Mouse (Mus musculus): ENCODE data around the gene Golga7b. TPM values are rescaled to one million over a fixed set of nuclear protein-coding genes. Genes with fewer than 3 reads are reported as not detected.

The Golga7b gene
- under 1 TPM in 2 of 26 experiments, not detected in 24; 0.27 to 0.29 TPM for total RNA-seq (2018; cell fraction: chromatin; rRNA removed)
- not detected for total RNA-seq (2018; cell fraction: cytosol; rRNA removed)
- under 1 TPM in 2 of 26 experiments, not detected in 24; 0.18 to 0.24 TPM for total RNA-seq (2018; cell fraction: nucleus; rRNA removed)
- polyA plus RNA-seq (2018) = not detected in 3 replicates

GRCm38 (mm10) chr19:42247519-42247918 lies at the start of gene Golga7b:
TSS of gene Golga7b (plus strand) at chr19:42247574.
- Histone ChIP-seq H3K4me3 (ENCODE audit: inconsistent target) (no peak within 1 kb of the TSS), H3K36me3 (ENCODE audit: inconsistent target) (no peaks in the 10 kb centered on the region), H3K79me2 (ENCODE audit: inconsistent target) (no peaks in the 10 kb centered on the region), H3K27ac (no peak within 1 kb of the TSS)
- 89% methylated on average over 3 of the region's 3 CpGs for WGBS (ENCODE audit: missing documents)

GRCm38 (mm10) chr19:42198026-42198425 lies 49.3 kb upstream of the Golga7b start:
- no peak overlapping the region for H3K4me3 ChIP-seq (ENCODE audit: inconsistent target)
- H3K79me2 ChIP-seq (ENCODE audit: inconsistent target) = no peaks in the 10 kb centered on the region
- 61% methylated on average over 11 of the region's 11 CpGs for WGBS (ENCODE audit: missing documents)

DNA sequence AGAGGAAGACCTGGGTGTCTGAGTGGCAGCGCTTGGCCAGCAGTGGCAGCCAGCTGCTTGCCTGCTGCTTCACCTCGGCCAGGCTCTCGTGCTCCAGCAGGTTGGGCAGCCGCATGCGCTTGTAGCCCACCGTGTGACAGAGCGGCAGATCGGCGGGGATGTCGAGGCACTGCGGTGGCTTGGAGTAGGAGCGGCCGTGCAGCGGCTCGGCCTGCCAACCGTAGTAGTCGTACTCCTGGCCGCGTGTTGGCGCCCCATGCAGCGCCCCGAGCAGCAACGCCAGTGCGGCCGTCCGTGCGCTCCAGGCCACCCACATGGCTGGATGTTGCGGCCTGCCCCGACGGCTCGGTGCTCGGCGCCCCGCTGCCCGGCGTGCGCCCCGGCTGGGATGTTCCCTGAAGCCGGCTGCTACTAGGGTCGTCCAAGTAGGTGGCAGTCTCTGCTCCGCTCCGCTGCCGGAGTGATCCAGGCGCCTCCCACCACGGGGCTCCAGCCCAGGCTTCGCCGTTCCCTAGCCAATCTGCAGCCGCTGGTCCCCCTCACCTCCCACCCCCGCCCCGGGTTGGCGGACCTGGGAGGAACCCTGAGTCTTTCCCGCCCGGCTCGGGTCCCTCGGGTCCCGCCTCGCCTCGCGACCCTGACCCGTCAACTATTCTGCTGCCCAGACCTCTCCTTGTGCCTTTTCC lies 45.5 kb upstream of the Golga7b start, which contains the start of gene Sfrp5:
Gene Sfrp5 (minus strand): TSS at position 557 of the 686 bp plus-strand sequence.
- H3K36me3 ChIP-seq (ENCODE audit: inconsistent target) = no peaks in the 10 kb centered on the region
- H3K27ac ChIP-seq = no peak within 1 kb of the TSS
- WGBS (ENCODE audit: missing documents) = 4% methylated on average over 60 of the region's 60 CpGs
- H3K79me2 ChIP-seq (ENCODE audit: inconsistent target) = no peaks in the 10 kb centered on the region
- no peak within 1 kb of the TSS for H3K4me3 ChIP-seq (ENCODE audit: inconsistent target)

More at GRCm38 (mm10) chr19:42198026-42198425, 49.3 kb upstream of the Golga7b start:
- Histone ChIP-seq H3K36me3 (ENCODE audit: inconsistent target) (no peaks in the 10 kb centered on the region), H3K27ac (no peak overlapping the region)

GRCm38 (mm10) chr19:42202467-42202866 lies 44.9 kb upstream of the Golga7b start:
- Histone ChIP-seq H3K4me3 (ENCODE audit: inconsistent target) (no peak overlapping the region), H3K79me2 (ENCODE audit: inconsistent target) (no peaks in the 10 kb centered on the region), H3K27ac (no peak overlapping the region), H3K36me3 (ENCODE audit: inconsistent target) (no peaks in the 10 kb centered on the region)
- 47% methylated on average over 8 of the region's 8 CpGs for WGBS (ENCODE audit: missing documents)

DNA sequence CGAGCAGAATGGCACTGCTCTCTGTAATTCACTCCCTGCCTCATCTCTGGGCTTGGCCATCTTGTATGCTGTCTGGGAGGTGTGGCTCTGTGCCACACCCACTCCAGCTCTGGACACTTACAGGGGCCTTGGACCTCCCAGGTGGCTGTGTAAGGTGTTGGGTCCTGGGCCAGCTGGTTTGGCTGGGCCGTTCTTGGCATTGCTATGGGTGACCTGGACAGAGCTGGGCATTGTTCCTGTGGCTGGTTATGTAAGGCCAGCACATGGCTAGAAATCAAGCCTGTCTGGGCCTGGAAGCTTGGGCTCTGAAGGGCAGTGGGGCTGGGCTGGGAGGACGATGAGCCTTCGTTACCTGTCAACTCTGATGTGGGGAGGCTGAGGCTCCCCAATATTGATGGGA lies 43.1 kb upstream of the Golga7b start:
- Histone ChIP-seq H3K36me3 (ENCODE audit: inconsistent target) (no peaks in the 10 kb centered on the region), H3K4me3 (ENCODE audit: inconsistent target) (no peak overlapping the region), H3K27ac (no peak overlapping the region), H3K79me2 (ENCODE audit: inconsistent target) (no peaks in the 10 kb centered on the region)
- WGBS (ENCODE audit: missing documents) = 93% methylated on average over 4 of the region's 4 CpGs

DNA sequence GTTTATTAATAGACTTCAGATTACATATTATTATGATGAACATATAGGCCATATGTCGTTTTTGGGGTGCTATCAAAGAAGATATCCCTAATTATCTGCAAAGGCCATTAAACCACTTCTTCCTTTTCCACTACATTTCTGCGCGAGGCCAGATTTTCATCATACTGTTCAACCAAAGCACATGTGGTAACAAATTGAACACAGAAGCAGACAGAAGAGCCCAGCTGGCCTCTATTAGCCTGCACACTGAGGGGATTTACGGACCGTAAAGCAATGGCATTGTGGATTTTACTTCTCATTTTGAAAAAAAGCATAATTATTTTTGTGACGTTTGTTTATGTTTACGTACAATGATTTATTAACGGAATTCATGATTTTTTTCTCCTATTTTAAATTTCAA lies 42.2 kb upstream of the Golga7b start:
- Histone ChIP-seq H3K27ac (no peak overlapping the region), H3K36me3 (ENCODE audit: inconsistent target) (no peaks in the 10 kb centered on the region), H3K79me2 (ENCODE audit: inconsistent target) (no peaks in the 10 kb centered on the region), H3K4me3 (ENCODE audit: inconsistent target) (no peak overlapping the region)
- 83% methylated on average over 8 of the region's 8 CpGs for WGBS (ENCODE audit: missing documents)

GRCm38 (mm10) chr19:42209485-42209884 lies 37.9 kb upstream of the Golga7b start:
- Histone ChIP-seq H3K79me2 (ENCODE audit: inconsistent target) (no peaks in the 10 kb centered on the region), H3K4me3 (ENCODE audit: inconsistent target) (no peak overlapping the region), H3K27ac (no peak overlapping the region), H3K36me3 (ENCODE audit: inconsistent target) (no peaks in the 10 kb centered on the region)
- 79% methylated on average over 7 of the region's 7 CpGs for WGBS (ENCODE audit: missing documents)

DNA sequence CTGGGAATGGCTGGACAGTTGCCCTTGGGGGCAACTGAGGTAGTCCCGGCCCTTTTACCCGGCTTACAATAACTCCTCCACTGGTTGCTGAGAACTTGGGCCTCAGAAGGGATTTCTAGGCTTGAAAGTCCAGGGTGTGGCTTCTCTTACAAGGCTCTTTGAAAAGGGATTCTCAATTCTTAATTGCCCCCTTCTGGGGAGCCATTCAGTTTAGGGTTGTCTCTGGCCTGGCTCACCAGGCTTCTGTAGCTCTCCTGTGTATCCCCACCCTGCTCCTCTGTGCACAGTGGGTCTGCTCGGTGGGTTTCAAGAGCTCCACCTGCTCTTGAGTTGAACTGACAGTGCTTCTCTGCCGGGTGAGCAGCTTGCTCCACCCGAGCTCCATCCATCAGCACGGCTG lies 37.4 kb upstream of the Golga7b start:
- Histone ChIP-seq H3K36me3 (ENCODE audit: inconsistent target) (no peaks in the 10 kb centered on the region), H3K79me2 (ENCODE audit: inconsistent target) (no peaks in the 10 kb centered on the region), H3K4me3 (ENCODE audit: inconsistent target) (no peak overlapping the region), H3K27ac (no peak overlapping the region)
- 69% methylated on average over 6 of the region's 6 CpGs for WGBS (ENCODE audit: missing documents)

DNA sequence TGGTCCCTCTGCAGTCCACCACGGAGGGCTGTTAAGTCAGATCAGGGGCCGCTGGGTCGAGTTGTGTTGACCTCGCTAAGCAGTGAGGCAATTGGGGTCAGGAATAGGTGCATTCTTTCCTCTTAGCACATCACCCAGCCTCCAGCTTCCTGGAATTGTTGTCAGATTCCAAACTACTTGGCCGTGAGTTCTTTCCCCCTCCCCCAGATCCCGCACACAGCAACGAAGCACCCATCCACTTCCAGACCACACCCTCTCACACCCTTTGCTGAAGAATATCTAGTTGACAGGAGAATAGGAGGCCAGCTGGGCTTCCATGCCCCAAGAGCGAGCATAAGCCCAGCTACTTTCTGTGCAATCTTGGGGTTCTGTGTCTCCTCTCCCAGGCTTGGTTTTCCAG lies 35.4 kb upstream of the Golga7b start:
- Histone ChIP-seq H3K4me3 (ENCODE audit: inconsistent target) (no peak overlapping the region), H3K27ac (no peak overlapping the region)
- 31% methylated on average over 8 of the region's 8 CpGs for WGBS (ENCODE audit: missing documents)

GRCm38 (mm10) chr19:42214601-42215000 lies 32.8 kb upstream of the Golga7b start:
- Histone ChIP-seq H3K36me3 (ENCODE audit: inconsistent target) (no peaks in the 10 kb centered on the region), H3K27ac (no peak overlapping the region), H3K4me3 (ENCODE audit: inconsistent target) (no peak overlapping the region), H3K79me2 (ENCODE audit: inconsistent target) (no peaks in the 10 kb centered on the region)
- 80% methylated on average over 2 of the region's 2 CpGs for WGBS (ENCODE audit: missing documents)

More for the DNA sequence above, 35.4 kb upstream of the Golga7b start:
- Histone ChIP-seq H3K36me3 (ENCODE audit: inconsistent target) (no peaks in the 10 kb centered on the region), H3K79me2 (ENCODE audit: inconsistent target) (no peaks in the 10 kb centered on the region)

- no peaks in the 10 kb centered on the region for H3K79me2 ChIP-seq (ENCODE audit: inconsistent target)
- H3K27ac ChIP-seq = no peak overlapping the region
- H3K4me3 ChIP-seq (ENCODE audit: inconsistent target) = no peak overlapping the region
- 77% methylated on average over 7 of the region's 7 CpGs for WGBS (ENCODE audit: missing documents)
- H3K36me3 ChIP-seq (ENCODE audit: inconsistent target) = no peaks in the 10 kb centered on the region
These were observed 30.5 kb upstream of the Golga7b start for GRCm38 (mm10) chr19:42216699-42217373.

GRCm38 (mm10) chr19:42217374-42217763 lies 30.0 kb upstream of the Golga7b start:
- no peak overlapping the region for H3K27ac ChIP-seq
- H3K36me3 ChIP-seq (ENCODE audit: inconsistent target) = no peaks in the 10 kb centered on the region
- 18% methylated on average over 2 of the region's 2 CpGs for WGBS (ENCODE audit: missing documents)
- H3K4me3 ChIP-seq (ENCODE audit: inconsistent target) = no peak overlapping the region
- no peaks in the 10 kb centered on the region for H3K79me2 ChIP-seq (ENCODE audit: inconsistent target)

GRCm38 (mm10) chr19:42226451-42226850 lies 20.9 kb upstream of the Golga7b start:
- H3K4me3 ChIP-seq (ENCODE audit: inconsistent target) = no peak overlapping the region
- H3K27ac ChIP-seq = no peak overlapping the region
- H3K36me3 ChIP-seq (ENCODE audit: inconsistent target) = no peaks in the 10 kb centered on the region
- WGBS (ENCODE audit: missing documents) = 51% methylated on average over 10 of the region's 10 CpGs
- no peaks in the 10 kb centered on the region for H3K79me2 ChIP-seq (ENCODE audit: inconsistent target)

GRCm38 (mm10) chr19:42229499-42230287 lies 17.7 kb upstream of the Golga7b start:
- Histone ChIP-seq H3K27ac (no peak overlapping the region), H3K36me3 (ENCODE audit: inconsistent target) (no peaks in the 10 kb centered on the region), H3K4me3 (ENCODE audit: inconsistent target) (no peak overlapping the region), H3K79me2 (ENCODE audit: inconsistent target) (no peaks in the 10 kb centered on the region)
- WGBS (ENCODE audit: missing documents) = 74% methylated on average over 12 of the region's 17 CpGs

DNA sequence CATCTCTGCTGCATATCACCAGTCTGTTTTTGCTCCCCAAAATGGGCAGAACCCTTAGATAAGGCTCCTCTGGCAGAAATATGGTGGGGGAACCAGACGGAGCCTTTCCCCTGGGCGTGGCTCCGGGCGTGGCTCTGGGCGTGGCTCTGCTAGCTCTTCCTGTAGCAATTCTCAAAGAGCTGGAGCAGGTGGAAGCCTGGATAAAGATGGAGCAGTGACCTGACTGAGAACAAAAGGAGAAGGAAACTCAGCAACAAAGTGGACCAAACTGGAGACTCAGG lies 17.1 kb upstream of the Golga7b start:
- 82% methylated on average over 5 of the region's 5 CpGs for WGBS (ENCODE audit: missing documents)
- no peak overlapping the region for H3K4me3 ChIP-seq (ENCODE audit: inconsistent target)
- H3K79me2 ChIP-seq (ENCODE audit: inconsistent target) = no peaks in the 10 kb centered on the region
- H3K27ac ChIP-seq = no peak overlapping the region
- no peaks in the 10 kb centered on the region for H3K36me3 ChIP-seq (ENCODE audit: inconsistent target)
